Mouse (Mus musculus) CD4-positive, CD25-positive, alpha-beta regulatory T cell (primary cell): ENCODE results near the gene Ern2. TPM values are rescaled to one million over a fixed set of nuclear protein-coding genes. Genes with fewer than 3 reads are reported as not detected.

ENCODE experiments used
- polyA plus RNA-seq: library from polyadenylated mRNA; unstranded; fragments of 100-300 nt; shearing (Covaris generic); gene quantifications from one replicate; pipeline ENCODE4 v1.2.1, GENCODE M21; 2017

Ern2 gene
- not detected for polyA plus RNA-seq

DNA sequence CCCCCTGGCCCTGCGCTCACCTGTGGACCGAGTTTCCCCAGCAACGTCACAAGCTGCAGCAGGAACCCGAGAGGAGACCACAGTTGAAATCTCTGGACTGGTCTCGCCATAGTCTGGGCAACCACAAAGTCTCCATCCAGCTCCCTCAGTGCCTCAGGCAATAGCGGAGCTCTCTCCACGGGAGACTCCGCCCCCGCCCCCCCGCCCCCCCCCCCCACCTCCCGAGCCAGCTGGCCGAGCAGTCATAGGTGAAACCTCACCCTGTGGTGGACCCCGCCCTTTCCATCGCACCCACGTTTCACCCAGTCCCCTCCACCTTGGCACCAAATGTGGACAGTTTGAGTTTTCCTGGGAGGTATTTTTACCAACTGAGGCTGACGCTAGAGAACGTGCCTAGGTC lies at the start of gene Ern2:
TSS of gene Ern2 (minus strand) at position 165 of the 400 bp plus-strand sequence.

GRCm38 (mm10) chr7:122219315-122219801 lies 33.4 kb upstream of the Ern2 start, which contains the start of gene Chp2:
TSS of gene Chp2 (plus strand) at chr7:122219496.

DNA sequence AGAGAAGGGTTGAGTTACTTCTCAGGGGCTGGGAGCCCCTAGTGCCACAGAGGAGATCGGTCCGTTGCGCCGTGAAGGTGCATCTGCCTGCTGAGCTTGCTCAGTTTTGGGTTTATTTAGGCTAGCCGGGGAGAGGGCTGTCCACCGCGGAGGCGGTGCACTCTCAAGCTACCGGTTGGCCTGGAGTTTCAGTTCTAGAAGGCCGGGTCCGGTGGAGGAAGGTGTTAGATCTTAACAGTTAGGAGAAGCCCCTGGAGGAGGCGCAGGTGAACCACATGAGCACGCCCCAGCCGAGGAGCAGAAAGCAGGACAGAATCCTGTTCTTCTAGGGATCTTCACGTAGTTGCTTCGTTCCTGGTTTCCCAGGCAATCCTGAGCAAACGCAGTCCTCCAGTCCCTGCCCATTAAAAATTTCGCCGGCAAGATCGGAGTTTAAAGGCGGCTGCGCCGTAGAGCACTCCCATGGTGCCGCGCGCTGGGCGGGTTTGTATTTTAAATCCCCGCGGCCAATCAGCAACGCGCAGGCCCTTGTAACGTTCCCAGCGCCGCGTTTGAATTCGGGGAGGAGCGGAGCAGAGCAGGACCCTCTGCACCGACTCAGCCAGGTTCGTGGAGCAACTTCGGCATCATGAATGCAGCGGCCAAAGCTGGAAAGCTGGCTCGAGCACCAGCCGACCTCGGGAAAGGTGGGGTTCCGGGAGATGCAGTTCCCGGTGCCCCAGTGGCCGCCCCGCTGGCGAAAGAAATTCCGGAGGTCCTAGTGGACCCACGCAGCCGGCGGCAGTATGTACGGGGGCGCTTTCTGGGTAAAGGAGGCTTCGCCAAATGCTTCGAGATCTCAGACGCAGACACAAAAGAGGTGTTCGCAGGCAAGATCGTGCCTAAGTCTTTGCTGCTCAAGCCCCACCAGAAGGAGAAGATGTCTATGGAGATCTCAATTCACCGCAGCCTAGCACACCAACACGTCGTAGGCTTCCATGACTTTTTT lies 26.8 kb downstream of the Ern2 start, which contains the start of gene Plk1:
TSS of gene Plk1 (plus strand) at position 525 of the 988 bp plus-strand sequence.

GRCm38 (mm10) chr7:122132497-122133337 lies 53.3 kb downstream of the Ern2 start, which contains the start of the genes Palb2 and Dctn5:
TSS of gene Palb2 (minus strand) at chr7:122132985.
TSS of gene Dctn5 (plus strand) at chr7:122133041.

Other genes with a start within 250 kb of the Ern2 start
- 15.7 TPM for gene Cog7, start 204.5 kb downstream of the Ern2 start, polyA plus RNA-seq
- gene Gga2, start 165.0 kb downstream of the Ern2 start, polyA plus RNA-seq: 11.7 TPM
- gene Ubfd1, start 119.0 kb downstream of the Ern2 start, polyA plus RNA-seq: 44.4 TPM
- gene Ears2, start 118.9 kb downstream of the Ern2 start, polyA plus RNA-seq: 20.9 TPM
- 192 TPM for gene Ndufab1, start 84.3 kb downstream of the Ern2 start, polyA plus RNA-seq
- gene Palb2, start 53.2 kb downstream of the Ern2 start, polyA plus RNA-seq: 9.3 TPM
- 136 TPM for gene Dctn5, start 53.2 kb downstream of the Ern2 start, polyA plus RNA-seq
- gene Plk1, start 26.8 kb downstream of the Ern2 start, polyA plus RNA-seq: 3.5 TPM
- gene Chp2, start 33.3 kb upstream of the Ern2 start, polyA plus RNA-seq: not detected
- 122 TPM for gene Prkcb, start 102.5 kb upstream of the Ern2 start, polyA plus RNA-seq